ENCODE assay signal across 8 mouse cellular contexts in genomic region chr2:125865585-125865984, GRCm38 (mm10). TPM values are rescaled to one million over a fixed set of nuclear protein-coding genes. Genes with fewer than 3 reads are reported as not detected.
DNase-seq lines count a peak whose midpoint lies in the region; ATAC-seq and TF ChIP-seq lines count a peak whose summit lies in the region.

No protein-coding gene starts in this region.

- H3K4me1 ChIP-seq in kidney, embryonic 14.5 days (ENCODE audit: control insufficient read depth, insufficient read depth, low read length), result no peaks in the 10 kb centered on the region; the same call in 1 of the 2 replicates
- H3K4me1 ChIP-seq in cortical plate, adult 2 months (ENCODE audit: control insufficient read depth, insufficient read depth, low read length), result peaks cover 1% of the 10 kb centered on the region; the same call in 1 of the 2 replicates
- H3K4me1 ChIP-seq in hindbrain, embryonic 14.5 days (replicated peaks; ENCODE audit: control insufficient read depth, insufficient read depth, low read length), result peaks cover 11% of the 10 kb centered on the region
- H3K4me1 ChIP-seq in midbrain, embryonic 14.5 days (ENCODE audit: control insufficient read depth, insufficient read depth, low read length), result no peaks in the 10 kb centered on the region

- H3K27me3 ChIP-seq in kidney, embryonic 14.5 days (ENCODE audit: control insufficient read depth, insufficient read depth, low read length), result no peaks in the 10 kb centered on the region
- H3K27me3 ChIP-seq in hindbrain, embryonic 14.5 days (ENCODE audit: control insufficient read depth, insufficient read depth, low read length), result no peaks in the 10 kb centered on the region
- H3K27me3 ChIP-seq in midbrain, embryonic 14.5 days (ENCODE audit: control insufficient read depth, insufficient read depth, low read length), result no peaks in the 10 kb centered on the region

- peak overlapping the region; percentile 60 for H3K4me2 ChIP-seq in kidney, embryonic 14.5 days (replicated peaks; ENCODE audit: low read depth, low read length)
- peak overlapping the region; percentile 67 for H3K4me2 ChIP-seq in hindbrain, embryonic 14.5 days (replicated peaks)
- peak overlapping the region; percentile 68 for H3K4me2 ChIP-seq in midbrain, embryonic 14.5 days (ENCODE audit: low read length)

- no peak overlapping the region for H3K9ac ChIP-seq in kidney, embryonic 14.5 days (ENCODE audit: low read depth, low read length)
- peak overlapping the region; percentile 72; the same call in 1 of the 2 replicates for H3K9ac ChIP-seq in hindbrain, embryonic 14.5 days
- H3K9ac ChIP-seq in midbrain, embryonic 14.5 days (replicated peaks; ENCODE audit: low read length), result peak overlapping the region; percentile 64

- H3K27ac ChIP-seq in kidney, embryonic 14.5 days (ENCODE audit: low read depth, low read length), result no peak overlapping the region
- no peak overlapping the region for H3K27ac ChIP-seq in cortical plate, adult 2 months (ENCODE audit: insufficient read depth, low read length)
- peak overlapping the region; percentile 9; the same call in 1 of the 2 replicates for H3K27ac ChIP-seq in hindbrain, embryonic 14.5 days
- H3K27ac ChIP-seq in midbrain, embryonic 14.5 days (replicated peaks; ENCODE audit: low read depth, low read length), result peak overlapping the region; percentile 55; the same call in 1 of the 2 replicates

- DNase-seq in kidney, postnatal 36 days, result no peak
- DNase-seq in hindbrain, embryonic 14.5 days (ENCODE audit: low spot score), result no peak
- DNase-seq in midbrain, embryonic 14.5 days, result no peak
- no peak for DNase-seq in adrenal gland, adult 8-10 months
- DNase-seq in cerebellum, adult 18-20 months, result no peak
- no peak for DNase-seq in thymus, postnatal 25 days

- peak overlapping the region; percentile 61 for H3K4me3 ChIP-seq in kidney, embryonic 14.5 days (ENCODE audit: low read length)
- peak overlapping the region; percentile 61; the same call in 1 of the 2 replicates for H3K4me3 ChIP-seq in cortical plate, adult 2 months (ENCODE audit: insufficient read depth, low read length)
- H3K4me3 ChIP-seq in hindbrain, embryonic 14.5 days (replicated peaks; ENCODE audit: low read length), result peak overlapping the region; percentile 46
- H3K4me3 ChIP-seq in midbrain, embryonic 14.5 days (replicated peaks; ENCODE audit: low read depth, low read length), result peak overlapping the region; percentile 48

- no peak for TF ChIP-seq CTCF in cortical plate, adult 2 months (IDR thresholded peaks at IDR 0.05; ENCODE audit: extremely low read depth, insufficient read depth, low read length)

- H3K36me3 ChIP-seq in kidney, embryonic 14.5 days (ENCODE audit: control insufficient read depth, insufficient read depth, low read length), result no peaks in the 10 kb centered on the region; the same call in 1 of the 2 replicates
- H3K36me3 ChIP-seq in hindbrain, embryonic 14.5 days (replicated peaks; ENCODE audit: control insufficient read depth, insufficient read depth), result no peaks in the 10 kb centered on the region
- no peaks in the 10 kb centered on the region for H3K36me3 ChIP-seq in midbrain, embryonic 14.5 days (ENCODE audit: control insufficient read depth, insufficient read depth, low read length)

- no peaks in the 10 kb centered on the region for H3K9me3 ChIP-seq in kidney, embryonic 14.5 days (ENCODE audit: control insufficient read depth, low read length)
- H3K9me3 ChIP-seq in hindbrain, embryonic 14.5 days (ENCODE audit: control insufficient read depth, low read length), result no peaks in the 10 kb centered on the region
- H3K9me3 ChIP-seq in midbrain, embryonic 14.5 days (ENCODE audit: control insufficient read depth, low read length), result no peaks in the 10 kb centered on the region

- no peak for ATAC-seq in kidney, embryonic 14.5 days (ENCODE audit: low FRiP score, low TSS enrichment)
- ATAC-seq in hindbrain, embryonic 14.5 days (ENCODE audit: low FRiP score), result no peak
- no peak for ATAC-seq in midbrain, embryonic 14.5 days (ENCODE audit: low FRiP score, low TSS enrichment)

- no peak for TF ChIP-seq POLR2A in cortical plate, adult 2 months (IDR thresholded peaks at IDR 0.05; ENCODE audit: extremely low read depth, insufficient read depth, low read length)

RNA-seq across cellular contexts. Expression of gene Cops2, which starts 6.6 kb away (rescaled TPM):
- 96.6 and 104 TPM in 2 replicates for polyA plus RNA-seq in kidney, embryonic 14.5 days (2014; fragmentation: Nextera tagmentation; extraction: Ambion mirVana)
- polyA plus RNA-seq in cortical plate, adult 2 months (2012; rRNA removed), result 60.1 and 71.0 TPM in 2 replicates
- 69.2 and 74.0 TPM in 2 replicates for polyA plus RNA-seq in hindbrain, embryonic 14.5 days (2014; fragmentation: Nextera tagmentation; extraction: Ambion mirVana)
- polyA plus RNA-seq in midbrain, embryonic 14.5 days (2014; fragmentation: Nextera tagmentation; extraction: Ambion mirVana), result 68.4 and 82.8 TPM in 2 replicates
- total RNA-seq in adrenal gland, adult 8-10 months (2022), result 100 to 1,000 TPM; 151 to 184 (median 163) TPM

RNA-seq across cellular contexts. Expression of gene Galk2, which starts 6.7 kb away (rescaled TPM):
- 55.8 and 60.0 TPM in 2 replicates for polyA plus RNA-seq in kidney, embryonic 14.5 days (2014; fragmentation: Nextera tagmentation; extraction: Ambion mirVana)
- 19.6 and 20.5 TPM in 2 replicates for polyA plus RNA-seq in cortical plate, adult 2 months (2012; rRNA removed)
- 32.0 and 36.2 TPM in 2 replicates for polyA plus RNA-seq in hindbrain, embryonic 14.5 days (2014; fragmentation: Nextera tagmentation; extraction: Ambion mirVana)
- 28.4 and 29.6 TPM in 2 replicates for polyA plus RNA-seq in midbrain, embryonic 14.5 days (2014; fragmentation: Nextera tagmentation; extraction: Ambion mirVana)
- total RNA-seq in adrenal gland, adult 8-10 months (2022), result 100 to 1,000 TPM in 1 of 4 experiments, 10 to 100 TPM in 3; 82.6 to 106 (median 91.1) TPM

Comparison
In these comparisons a context has a peak if more than half of its experiments do, and no peak if none do; other contexts are left out.
1. H3K27ac ChIP-seq: peak in hindbrain, embryonic 14.5 days (single experiment) and midbrain, embryonic 14.5 days (single experiment); none in kidney, embryonic 14.5 days (single experiment) and cortical plate, adult 2 months (single experiment).
2. Peak in every context shown above with its lines, with median percentiles within 50 percentile points of each other: H3K4me2 ChIP-seq and H3K4me3 ChIP-seq.